Mouse (Mus musculus) embryonic stem cell, embryonic (primary cell): ENCODE measurements around the gene Me1.

Experiments used
- CTCF ChIA-PET, 4 experiments: fragments of 300-600 bp in 2 of 4; fragments of 350-600 bp in 2 of 4; sonication (Branson Sonifier 250); formaldehyde crosslinking; loops; one replicate each; lab custom pipeline; 2022; ENCODE audit warnings: inconsistent platforms in 2 of 4; lab: Charles Lee
- POLR2A ChIA-PET, 4 experiments: fragments of 300-600 bp in 2 of 4; fragments of 350-600 bp in 2 of 4; sonication (Branson Sonifier 250); formaldehyde crosslinking; loops; one replicate each; lab custom pipeline; 2022; ENCODE audit warnings: antibody characterized with exemption in 4 of 4, inconsistent platforms in 1 of 4; lab: Charles Lee

Me1 gene

DNA sequence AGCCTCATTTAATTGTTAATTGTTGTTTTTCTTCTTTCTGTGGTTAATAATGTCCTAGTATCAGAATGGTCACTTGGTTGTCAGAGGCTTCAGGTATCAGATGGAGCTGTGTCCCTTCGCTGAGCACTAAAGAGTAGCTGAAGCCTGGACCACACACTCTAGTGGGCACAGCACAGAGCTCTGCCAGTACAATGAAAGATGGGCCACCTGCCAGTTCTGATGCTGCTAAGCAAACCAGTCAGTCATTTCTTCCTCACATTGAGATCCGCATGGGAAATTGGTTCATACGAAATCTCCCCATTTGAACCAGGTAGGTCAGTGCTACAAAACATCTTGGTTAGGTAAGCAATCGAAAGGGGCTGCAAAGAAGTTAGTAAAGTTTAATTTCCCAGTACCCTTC lies 141.1 kb downstream of the Me1 start:
- CTCF ChIA-PET: no interaction called here

GRCm38 (mm10) chr9:86553886-86554285 lies 141.9 kb downstream of the Me1 start:
- ChIA-PET POLR2A (interaction anchor here in 2 of 4 experiments (0.7 to 2.1 kb wide), 3 partner anchors 10 to 18 kb away, joined by 3 to 7 read pairs (median 4); partner anchors contain the start of genes Pgm3 (in 2 of the 2) and Rwdd2a (in 1 of the 2)), CTCF (no interaction called here)

More for the DNA sequence above, 141.1 kb downstream of the Me1 start:
- POLR2A ChIA-PET: interaction anchor here in 2 of 4 experiments (0.6 to 2.1 kb wide), 2 partner anchors 16 to 138 kb away, joined by 4 to 7 read pairs; partner anchors contain the start of gene Pgm3 (in 1 of the 2)

- CTCF ChIA-PET: no interaction called here
Measured at GRCm38 (mm10) chr9:86550717-86551116, 145.0 kb downstream of the Me1 start.

DNA sequence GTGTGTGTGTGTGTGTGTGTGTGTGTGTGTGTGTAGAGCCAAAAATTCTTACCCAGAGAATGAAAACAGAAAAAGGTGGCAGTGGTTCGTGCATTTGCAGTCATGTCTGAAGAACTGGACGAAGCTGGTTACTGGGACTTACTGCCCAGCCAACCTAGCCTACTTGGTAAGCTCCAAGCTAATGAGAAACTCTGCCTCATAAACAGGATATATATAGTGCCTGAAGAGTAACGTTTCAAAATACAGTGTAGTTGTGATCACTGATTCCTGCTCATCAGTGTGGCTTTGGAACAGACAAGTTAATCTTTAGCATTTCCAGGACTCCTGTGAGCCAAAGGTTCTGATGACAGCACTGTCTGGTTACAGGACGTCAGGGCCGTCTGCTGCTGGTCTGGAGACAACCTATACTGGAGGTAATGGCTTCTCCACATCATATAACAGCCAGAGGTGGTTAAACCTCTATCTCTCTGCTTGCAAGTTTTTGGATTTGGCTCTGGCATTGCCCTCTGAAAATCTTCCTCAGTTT lies 146.1 kb downstream of the Me1 start:
- POLR2A ChIA-PET: interaction anchor here in 1 of 4 experiments (1.3 to 1.9 kb wide), 2 partner anchors 11 to 22 kb away, joined by 4 to 6 read pairs; partner anchors contain the start of genes Pgm3 and Rwdd2a
- CTCF ChIA-PET: interaction anchor here in 1 of 4 experiments (0.6 to 0.7 kb wide), 2 partner anchors 24 to 724 kb away, joined by 5 to 9 read pairs; no protein-coding TSS in a partner anchor

More at GRCm38 (mm10) chr9:86550717-86551116, 145.0 kb downstream of the Me1 start:
- POLR2A ChIA-PET: interaction anchor here in 2 of 4 experiments (0.6 to 1.7 kb wide), 4 partner anchors 10 to 20 kb away, joined by 3 to 5 read pairs (median 4); partner anchors contain the start of gene Pgm3 (in 1 of the 2)

GRCm38 (mm10) chr9:86544559-86544958 lies 151.2 kb downstream of the Me1 start:
- ChIA-PET CTCF (interaction anchor here in 1 of 4 experiments (0.6 kb wide), 1 partner anchor 72 kb away, joined by 3 read pairs; no protein-coding TSS in a partner anchor), POLR2A (interaction anchor here in 3 of 4 experiments (0.5 to 1.6 kb wide), 6 partner anchors 12 to 796 kb away, joined by 3 to 6 read pairs (median 4); partner anchors contain the start of genes Pgm3 (in 1 of the 3) and Rwdd2a (in 1 of the 3))

DNA sequence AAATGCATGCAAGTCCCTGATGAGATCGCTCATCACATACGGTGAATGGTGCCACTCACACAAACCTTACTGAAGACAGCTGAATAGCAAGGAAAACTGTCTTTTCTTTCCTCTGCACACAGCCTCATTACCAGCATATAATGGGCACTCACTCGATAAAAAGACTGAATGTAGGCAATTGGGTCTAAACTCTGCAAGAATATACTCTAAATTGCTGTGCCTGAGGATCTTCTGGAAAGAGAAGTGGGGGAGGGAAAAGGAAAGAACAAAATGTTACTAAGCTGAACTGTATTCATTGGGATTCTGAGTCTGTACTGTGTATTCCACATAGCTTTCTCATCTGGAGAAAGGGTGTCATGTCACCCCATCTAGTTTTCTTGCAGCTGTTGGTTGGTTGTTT lies 152.3 kb downstream of the Me1 start:
- ChIA-PET POLR2A (interaction anchor here in 3 of 4 experiments (0.9 to 1.6 kb wide), 5 partner anchors 9 to 171 kb away, joined by 3 to 5 read pairs (median 3); partner anchors contain the start of genes Pgm3 (in 1 of the 3) and Rwdd2a (in 1 of the 3)), CTCF (no interaction called here)

GRCm38 (mm10) chr9:86534071-86534470 lies 161.7 kb downstream of the Me1 start:
- POLR2A ChIA-PET: no interaction called here
- CTCF ChIA-PET: no interaction called here
